In genomic region chr11:61656148-61656850, GRCm38 (mm10) we compare ENCODE assay signal across 24 mouse cellular contexts. TPM values are rescaled to one million over a fixed set of nuclear protein-coding genes. Genes with fewer than 3 reads are reported as not detected.
A peak's percentile ranks its signal among the peaks of the same experiment; 100 is the strongest.
DNase-seq lines count a peak whose midpoint lies in the region; ATAC-seq and TF ChIP-seq lines count a peak whose summit lies in the region.
"Had no signal": no experiment of that assay in that cellular context is flagged by ENCODE, and none has a peak within 500 bp of the region (broad histone marks: within the 10 kb centered on the region; RNA-seq: fewer than 3 reads in every experiment).

No protein-coding gene starts in this region.

- no peaks in the 10 kb centered on the region for H3K36me3 ChIP-seq in lung, embryonic 15.5 days
- H3K36me3 ChIP-seq in spleen, adult 2 months (ENCODE audit: control insufficient read depth, insufficient read depth, low read length) = peaks cover 11% of the 10 kb centered on the region
- H3K36me3 ChIP-seq in splenic B cell, adult 2 months (ENCODE audit: control insufficient read depth, insufficient read depth, low read length, poor library complexity, severe bottlenecking) = peaks cover 7% of the 10 kb centered on the region
- H3K36me3 ChIP-seq: embryonic facial prominence, embryonic 15.5 days; forebrain, embryonic 10.5 days; forebrain, embryonic 15.5 days; heart, embryonic 10.5 days; hindbrain, embryonic 12.5 days had no signal

- H3K4me3 ChIP-seq in lung, embryonic 15.5 days = no peak overlapping the region
- H3K4me3 ChIP-seq in spleen, adult 2 months (ENCODE audit: extremely low read depth, insufficient read depth, insufficient read length) = no peak overlapping the region
- H3K4me3 ChIP-seq: embryonic facial prominence, embryonic 15.5 days; erythroblast, embryonic 14.5 days; forebrain, embryonic 10.5 days; forebrain, embryonic 15.5 days; heart, embryonic 10.5 days; hindbrain, embryonic 12.5 days had no signal

- no peak; the same call in 1 of the 2 replicates for TF ChIP-seq POLR2A in spleen, adult 2 months (IDR thresholded peaks at IDR 0.05; ENCODE audit: low read depth, low read length)

- no peaks in the 10 kb centered on the region for H3K27me3 ChIP-seq in lung, embryonic 15.5 days
- no peaks in the 10 kb centered on the region for H3K27me3 ChIP-seq in spleen, adult 2 months (ENCODE audit: control insufficient read depth, insufficient read depth, low read length)
- no peaks in the 10 kb centered on the region for H3K27me3 ChIP-seq in splenic B cell, adult 2 months (ENCODE audit: control insufficient read depth, insufficient read depth, low read length, poor library complexity, severe bottlenecking)
- H3K27me3 ChIP-seq: embryonic facial prominence, embryonic 15.5 days; forebrain, embryonic 15.5 days; hindbrain, embryonic 12.5 days; Patski had no signal

- ATAC-seq in lung, embryonic 15.5 days (ENCODE audit: borderline replicate concordance, extremely low read depth, low FRiP score, low TSS enrichment) = 0 out of 2 replicates have a peak, but pooled peaks have one; percentile 25
- no peak for ATAC-seq in monocyte, adult 5-6 weeks (replicated peaks; ENCODE audit: insufficient number of reproducible peaks, low FRiP score, low TSS enrichment, poor library complexity, severe bottlenecking)
- ATAC-seq: forebrain, embryonic 15.5 days; hindbrain, postnatal 0 days; Patski had no signal

- no peak for DNase-seq in lung, postnatal 14 days
- DNase-seq in spleen, adult 2 months (ENCODE audit: low read depth in 1 of 2, low spot score in 2 of 2) = peak in 1 of 2 experiments; percentile 59
- DNase-seq in spleen, postnatal 14 days (ENCODE audit: low spot score in 2 of 2) = no peak
- DNase-seq in R1 (ENCODE audit: low read depth, low spot score) = peak; percentile 24
- peak; percentile 78 for DNase-seq in splenic B cell, adult 2 months (ENCODE audit: low read depth, low spot score)
- no peak for DNase-seq in testis, postnatal 10 days (ENCODE audit: low spot score)
- DNase-seq: adrenal gland, adult 8-10 months; adrenal gland, postnatal 36 days; cerebellum, adult 2 months; cerebellum, postnatal 10 days; embryo, embryonic 11 days; heart, adult 18-20 months; heart, postnatal 10 days; heart, postnatal 4 days had no signal

- TF ChIP-seq CTCF in spleen, adult 2 months (IDR thresholded peaks at IDR 0.05; ENCODE audit: extremely low read depth, insufficient read depth, insufficient read length, insufficient replicate concordance) = no peak

- 51% methylated on average over 6 of the region's 6 CpGs for WGBS in lung, embryonic 15.5 days
- WGBS in spleen, adult 2 months = 33% methylated on average over 6 of the region's 6 CpGs

- H3K4me1 ChIP-seq in lung, embryonic 15.5 days = peaks cover 5% of the 10 kb centered on the region; the same call in 1 of the 2 replicates
- H3K4me1 ChIP-seq in spleen, adult 2 months (ENCODE audit: control insufficient read depth, insufficient read depth, insufficient read length) = peaks cover 46% of the 10 kb centered on the region; the same call in 1 of the 2 replicates
- H3K4me1 ChIP-seq: embryonic facial prominence, embryonic 15.5 days; forebrain, embryonic 10.5 days; forebrain, embryonic 15.5 days; hindbrain, embryonic 12.5 days had no signal

- H3K9ac ChIP-seq in lung, embryonic 15.5 days = no peak overlapping the region
- H3K9ac ChIP-seq: embryonic facial prominence, embryonic 15.5 days; forebrain, embryonic 15.5 days; hindbrain, embryonic 12.5 days had no signal

- no peaks in the 10 kb centered on the region for H3K9me3 ChIP-seq in lung, embryonic 15.5 days
- H3K9me3 ChIP-seq: embryonic facial prominence, embryonic 15.5 days; forebrain, embryonic 10.5 days; forebrain, embryonic 15.5 days; heart, embryonic 10.5 days; hindbrain, embryonic 12.5 days had no signal

- H3K27ac ChIP-seq in lung, embryonic 15.5 days = no peak overlapping the region
- peak overlapping the region; percentile 65 for H3K27ac ChIP-seq in spleen, adult 2 months (ENCODE audit: insufficient read depth, low read length)
- H3K27ac ChIP-seq: embryonic facial prominence, embryonic 15.5 days; forebrain, embryonic 10.5 days; forebrain, embryonic 15.5 days; heart, embryonic 10.5 days; hindbrain, embryonic 12.5 days; hindbrain, postnatal 0 days had no signal

- 0 out of 2 replicates have a peak overlapping the region, but pooled peaks have one; percentile 6 for H3K4me2 ChIP-seq in lung, embryonic 15.5 days
- H3K4me2 ChIP-seq: embryonic facial prominence, embryonic 15.5 days; forebrain, embryonic 15.5 days; hindbrain, embryonic 12.5 days had no signal

RNA-seq across cellular contexts. Expression of gene Grap, which starts 3.2 kb away (rescaled TPM):
- 37.6 and 42.2 TPM in 2 replicates for polyA plus RNA-seq in lung, embryonic 15.5 days (2015; fragmentation: Nextera tagmentation; extraction: Ambion mirVana)
- polyA plus RNA-seq in spleen, adult 2 months (2012; rRNA removed) = 85.6 and 97.1 TPM in 2 replicates
- 14.6 to 39.1 TPM (median 19.1 TPM) in 3 replicates for total RNA-seq in monocyte, adult 5-6 weeks (2017)

RNA-seq across cellular contexts. Expression of gene Fam83g, which starts 27.6 kb away (rescaled TPM):
- 2.3 and 2.8 TPM in 2 replicates for polyA plus RNA-seq in lung, embryonic 15.5 days (2015; fragmentation: Nextera tagmentation; extraction: Ambion mirVana)
- polyA plus RNA-seq in spleen, adult 2 months (2012; rRNA removed) = 1.3 and 2.0 TPM in 2 replicates
- total RNA-seq in monocyte, adult 5-6 weeks (2017) = 0.10 TPM in 1 of 3 replicates, not detected in the others
- polyA plus RNA-seq: Patski had no signal

Comparison
In these comparisons a context has a peak if more than half of its experiments do, and no peak if none do; other contexts are left out.
1. DNase-seq: peak in R1 (single experiment) and splenic B cell, adult 2 months (single experiment); none in lung, postnatal 14 days (single experiment), spleen, postnatal 14 days (0 of 2) and testis, postnatal 10 days (single experiment).